Mouse (Mus musculus) embryonic facial prominence, embryonic 13.5 days (tissue): ENCODE data around the gene Phactr1. TPM values are rescaled to one million over a fixed set of nuclear protein-coding genes. Genes with fewer than 3 reads are reported as not detected.
A peak's percentile ranks its signal among the peaks of the same experiment; 100 is the strongest.

ENCODE experiments used
- ATAC-seq: fragments of 200-750 bp; cut with Nextera tagmentation; 2 replicates; pipeline ENCODE4 v1.8.0; 2017; ENCODE audit warnings: low read depth; ENCODE audit not compliant: insufficient number of reproducible peaks, insufficient read depth, low FRiP score, low TSS enrichment
- H3K27ac ChIP-seq: fragments of 300-500 bp; sonication (generic); 2 replicates; pipeline ENCODE4 v1.5.1; 2015; ENCODE audit warnings: moderate library complexity, mild to moderate bottlenecking, inconsistent platforms
- H3K27me3 ChIP-seq: fragments of 300-500 bp; sonication (generic); 2 replicates; pipeline ENCODE4 v1.6.1; 2015; ENCODE audit warnings: mild to moderate bottlenecking, inconsistent platforms
- H3K36me3 ChIP-seq: fragments of 300-500 bp; sonication (generic); 2 replicates; pipeline ENCODE4 v1.6.1; 2015; ENCODE audit warnings: mild to moderate bottlenecking, inconsistent platforms
- H3K4me1 ChIP-seq: fragments of 300-500 bp; sonication (generic); 2 replicates; pipeline ENCODE4 v1.6.1; 2015; ENCODE audit warnings: inconsistent platforms
- H3K4me2 ChIP-seq: fragments of 300-500 bp; sonication (generic); 2 replicates; pipeline ENCODE4 v1.6.1; 2015; ENCODE audit warnings: moderate library complexity, mild to moderate bottlenecking, inconsistent platforms
- H3K4me3 ChIP-seq: fragments of 300-500 bp; sonication (generic); 2 replicates; pipeline ENCODE4 v1.5.1; 2015; ENCODE audit warnings: mild to moderate bottlenecking, inconsistent platforms
- H3K9ac ChIP-seq: fragments of 300-500 bp; sonication (generic); 2 replicates; pipeline ENCODE4 v1.6.1; 2015; ENCODE audit warnings: mild to moderate bottlenecking, inconsistent platforms
- H3K9me3 ChIP-seq: fragments of 300-500 bp; sonication (generic); 2 replicates; pipeline ENCODE4 v1.6.1; 2016; ENCODE audit warnings: inconsistent platforms
- WGBS: fragments of 180-500 bp; shearing (Covaris S2); methylation state at CpG from one replicate; pipeline ENCODE4 v1.1.7; 2015; ENCODE audit warnings: mixed read lengths; 5-methylcytosine and 5-hydroxymethylcytosine counted together
- polyA plus RNA-seq: library from polyadenylated mRNA; unstranded; fragments of >200 nt; fragmentation: Nextera tagmentation; extraction: Ambion mirVana; gene quantifications from 2 replicates; pipeline ENCODE4 v1.2.1, GENCODE M21; 2015

Gene Phactr1
- polyA plus RNA-seq, 1 experiment from 2014 or later, result 13.2 TPM

DNA sequence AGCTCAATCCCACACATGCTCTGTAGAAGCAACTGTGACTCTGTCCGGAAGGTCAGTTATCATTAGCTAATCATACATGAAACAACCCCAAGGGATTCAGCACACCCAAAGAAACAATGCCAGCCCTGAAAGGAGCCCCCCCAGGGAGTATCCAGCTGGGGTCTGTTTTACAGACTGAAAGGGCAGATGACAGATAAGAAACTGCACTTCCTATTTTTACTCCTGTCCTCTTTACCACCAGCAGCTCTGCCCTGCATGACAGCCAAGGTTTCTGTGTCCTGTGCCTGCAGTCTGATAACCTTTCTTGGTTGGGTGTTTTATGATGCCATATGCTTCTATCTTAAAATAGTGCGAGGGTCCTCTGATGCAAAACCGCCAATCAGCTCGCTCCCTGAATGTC is 225.4 kb downstream of the Phactr1 start:
- Histone ChIP-seq H3K27me3 (peaks cover 10% of the 10 kb centered on the region), H3K9ac (no peak overlapping the region), H3K9me3 (no peaks in the 10 kb centered on the region), H3K36me3 (no peaks in the 10 kb centered on the region), H3K4me1 (no peaks in the 10 kb centered on the region; the same call in 1 of the 2 replicates), H3K4me2 (no peak overlapping the region), H3K4me3 (no peak overlapping the region), H3K27ac (no peak overlapping the region)
- no peak for ATAC-seq
- WGBS, result 75% methylated on average over 4 of the region's 4 CpGs

DNA sequence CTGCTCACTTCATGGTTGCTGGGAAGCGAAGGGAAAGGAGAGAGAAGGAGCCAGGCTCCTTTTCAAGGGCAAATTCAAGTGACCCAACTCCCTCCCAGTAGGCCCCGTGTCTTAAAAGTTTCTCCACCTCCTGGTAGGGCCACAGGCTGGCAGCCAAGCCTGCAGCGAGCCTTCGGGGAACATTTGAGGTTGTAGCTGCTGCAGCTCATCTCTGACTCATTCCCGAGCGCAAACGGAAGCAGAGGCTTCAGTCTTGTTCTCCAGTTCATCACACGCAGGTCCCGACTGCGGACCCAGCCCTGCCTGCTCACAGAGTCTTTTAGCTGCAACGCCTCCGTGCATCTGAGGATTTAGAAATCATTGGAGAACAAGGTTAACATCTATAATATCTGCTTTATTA is 226.6 kb downstream of the Phactr1 start:
- no peaks in the 10 kb centered on the region for H3K36me3 ChIP-seq
- no peak overlapping the region for H3K4me2 ChIP-seq
- H3K27ac ChIP-seq, result no peak overlapping the region
- H3K27me3 ChIP-seq, result peaks cover 10% of the 10 kb centered on the region
- no peaks in the 10 kb centered on the region for H3K9me3 ChIP-seq
- whole genome bisulfite sequencing, result 81% methylated on average over 12 of the region's 12 CpGs
- no peak overlapping the region for H3K9ac ChIP-seq
- no peak for ATAC-seq
- no peaks in the 10 kb centered on the region; the same call in 1 of the 2 replicates for H3K4me1 ChIP-seq
- no peak overlapping the region for H3K4me3 ChIP-seq

DNA sequence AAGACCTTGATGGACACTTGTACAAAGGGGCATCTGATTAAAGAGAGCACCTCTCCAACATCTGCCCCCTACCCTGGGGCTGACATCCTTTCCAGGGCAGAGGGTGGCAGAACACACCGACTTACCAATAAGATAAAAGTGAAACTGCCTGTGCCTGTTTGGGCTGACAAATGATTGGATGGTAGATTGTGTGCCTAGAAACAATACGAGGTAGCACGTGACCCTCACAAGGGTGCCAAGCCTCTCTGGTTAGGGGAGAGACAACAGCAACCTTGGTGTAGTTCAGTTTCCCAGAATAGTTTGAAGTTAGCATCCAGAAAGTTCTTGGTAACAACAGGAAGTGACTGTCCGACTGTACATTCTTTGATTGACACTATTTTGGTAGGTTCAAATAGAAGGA is 234.7 kb downstream of the Phactr1 start:
- no peak for ATAC-seq
- Histone ChIP-seq H3K4me1 (peaks cover 13% of the 10 kb centered on the region), H3K9me3 (no peaks in the 10 kb centered on the region), H3K4me3 (no peak overlapping the region), H3K27ac (no peak overlapping the region), H3K4me2 (no peak overlapping the region), H3K36me3 (no peaks in the 10 kb centered on the region), H3K27me3 (peaks cover 40% of the 10 kb centered on the region), H3K9ac (no peak overlapping the region)
- 60% methylated on average over 4 of the region's 4 CpGs for WGBS

DNA sequence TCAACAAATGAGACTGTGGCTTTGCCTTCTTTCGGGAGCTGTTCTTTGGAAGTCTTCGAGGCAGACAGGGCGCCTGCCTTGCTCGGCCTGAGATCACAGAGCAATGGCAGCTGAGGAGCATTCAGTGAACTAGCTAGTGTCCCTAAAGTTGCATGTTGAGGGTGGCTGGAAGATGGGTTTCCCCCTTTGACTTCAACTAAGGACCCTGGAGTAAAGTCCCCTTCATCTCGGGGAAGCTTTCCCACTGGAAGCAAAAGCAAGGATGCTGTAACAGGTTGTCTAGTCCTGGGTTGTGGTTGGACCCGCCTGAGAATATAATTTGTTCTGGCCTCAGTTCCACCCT is 235.4 kb downstream of the Phactr1 start:
- peaks cover 13% of the 10 kb centered on the region for H3K4me1 ChIP-seq
- ATAC-seq, result no peak
- H3K36me3 ChIP-seq, result no peaks in the 10 kb centered on the region
- H3K9me3 ChIP-seq, result no peaks in the 10 kb centered on the region
- peak overlapping the region; percentile 66 for H3K4me3 ChIP-seq
- H3K9ac ChIP-seq, result peak overlapping the region; percentile 76
- H3K27me3 ChIP-seq, result peaks cover 40% of the 10 kb centered on the region
- no peak overlapping the region for H3K27ac ChIP-seq
- WGBS, result 12% methylated on average over 6 of the region's 6 CpGs
- peak overlapping the region; percentile 100 for H3K4me2 ChIP-seq

DNA sequence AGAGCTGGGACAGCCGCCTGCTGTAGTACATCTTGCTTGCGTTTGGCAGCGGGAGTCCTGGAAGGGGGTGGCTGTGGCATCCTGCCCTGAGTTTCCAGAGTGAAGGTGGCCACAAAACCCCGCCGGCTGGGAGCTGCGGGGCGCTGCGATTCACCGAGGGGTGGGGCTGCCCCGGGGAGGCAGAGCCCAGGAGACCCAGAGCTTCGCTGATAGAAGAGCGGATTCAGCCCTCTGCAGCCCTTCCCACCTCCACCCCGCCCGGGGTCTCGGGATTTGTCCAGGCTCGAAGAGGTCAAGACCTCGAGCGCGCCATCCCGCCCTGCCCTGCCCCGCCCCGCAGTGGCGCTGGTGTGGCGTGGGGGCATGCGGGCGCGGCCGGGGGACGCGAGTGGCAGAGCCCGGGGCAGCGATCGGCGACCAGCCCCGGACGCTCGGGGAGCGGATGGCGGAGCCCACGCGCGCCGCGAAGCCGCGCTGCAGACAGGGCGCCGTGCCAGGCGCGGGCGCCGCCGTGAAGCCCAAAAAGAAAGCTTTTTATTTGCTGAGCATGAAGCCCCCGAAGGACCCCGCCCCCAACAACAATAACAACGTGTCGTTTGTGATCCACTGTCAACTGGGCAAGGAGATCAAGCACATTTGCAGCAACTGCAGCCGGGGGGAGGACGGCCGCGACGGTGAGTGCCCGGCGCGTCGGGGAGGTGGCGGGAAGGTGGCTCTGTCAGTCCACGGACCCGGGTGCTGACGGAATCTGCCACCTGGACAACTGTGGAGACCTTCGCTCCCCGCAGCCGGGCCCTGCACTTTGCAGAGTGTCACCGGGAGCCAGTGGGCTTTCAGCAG is 236.0 kb downstream of the Phactr1 start:
- H3K4me3 ChIP-seq, result peak overlapping the region; percentile 66
- peak overlapping the region; percentile 100 for H3K4me2 ChIP-seq
- peaks cover 13% of the 10 kb centered on the region for H3K4me1 ChIP-seq
- H3K9me3 ChIP-seq, result no peaks in the 10 kb centered on the region
- H3K27me3 ChIP-seq, result peaks cover 40% of the 10 kb centered on the region
- 0 out of 2 replicates have a peak, but pooled peaks have one; percentile 37 for ATAC-seq
- no peaks in the 10 kb centered on the region for H3K36me3 ChIP-seq
- under 1% methylated on average over 73 of the region's 74 CpGs for WGBS
- H3K9ac ChIP-seq, result peak overlapping the region; percentile 76
- H3K27ac ChIP-seq, result no peak overlapping the region

DNA sequence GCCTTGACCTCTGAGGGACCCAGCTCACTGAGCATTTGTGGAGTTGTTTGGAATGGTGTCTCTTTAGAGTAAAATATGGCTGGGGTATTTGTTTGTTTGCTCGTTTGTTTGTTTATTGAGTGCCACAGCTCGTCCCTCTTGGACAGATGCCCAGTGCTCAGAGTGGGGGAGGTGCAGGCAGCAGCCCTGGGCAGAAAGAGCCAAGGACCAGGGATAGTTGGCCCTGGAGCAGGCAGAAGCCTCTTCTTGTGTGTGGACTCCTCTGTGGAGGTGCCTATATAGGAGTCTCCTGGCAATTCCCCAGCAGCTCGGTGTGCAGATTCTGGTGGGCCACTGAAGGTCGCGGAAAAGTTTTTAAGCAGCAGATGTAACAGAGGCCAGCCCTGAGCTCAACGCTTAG is 236.8 kb downstream of the Phactr1 start:
- WGBS, result 20% methylated on average over 6 of the region's 6 CpGs
- Histone ChIP-seq H3K27ac (no peak overlapping the region), H3K27me3 (peaks cover 40% of the 10 kb centered on the region), H3K36me3 (no peaks in the 10 kb centered on the region), H3K4me2 (peak overlapping the region; percentile 100), H3K9me3 (no peaks in the 10 kb centered on the region), H3K4me3 (peak overlapping the region; percentile 66), H3K9ac (no peak overlapping the region), H3K4me1 (peaks cover 13% of the 10 kb centered on the region)
- ATAC-seq, result no peak; the same call in 1 of the 2 replicates

DNA sequence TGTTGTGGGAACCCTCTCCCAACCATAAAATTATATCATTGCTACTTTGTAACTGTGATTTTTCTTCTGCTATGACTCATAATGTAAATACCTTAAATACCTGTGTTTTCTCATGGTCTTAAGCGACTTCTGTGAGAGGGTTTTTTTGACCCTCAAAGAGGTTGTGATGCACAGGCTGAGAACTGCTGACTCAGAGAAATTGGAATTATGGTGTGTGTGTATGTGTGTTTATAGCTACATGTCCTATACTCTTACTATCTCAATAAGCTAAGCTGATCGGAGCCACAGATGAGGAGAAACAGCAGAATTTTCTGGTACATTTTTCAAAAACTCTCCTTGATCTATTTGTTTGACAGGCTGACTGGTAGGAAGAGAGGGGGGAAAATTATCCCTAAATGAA is 239.6 kb downstream of the Phactr1 start:
- no peak for ATAC-seq
- Histone ChIP-seq H3K4me1 (peaks cover 13% of the 10 kb centered on the region), H3K4me2 (no peak overlapping the region), H3K27ac (no peak overlapping the region), H3K9ac (no peak overlapping the region), H3K9me3 (no peaks in the 10 kb centered on the region), H3K36me3 (no peaks in the 10 kb centered on the region), H3K4me3 (no peak overlapping the region), H3K27me3 (peaks cover 36% of the 10 kb centered on the region)
- 78% methylated on average over 2 of the region's 2 CpGs for WGBS

DNA sequence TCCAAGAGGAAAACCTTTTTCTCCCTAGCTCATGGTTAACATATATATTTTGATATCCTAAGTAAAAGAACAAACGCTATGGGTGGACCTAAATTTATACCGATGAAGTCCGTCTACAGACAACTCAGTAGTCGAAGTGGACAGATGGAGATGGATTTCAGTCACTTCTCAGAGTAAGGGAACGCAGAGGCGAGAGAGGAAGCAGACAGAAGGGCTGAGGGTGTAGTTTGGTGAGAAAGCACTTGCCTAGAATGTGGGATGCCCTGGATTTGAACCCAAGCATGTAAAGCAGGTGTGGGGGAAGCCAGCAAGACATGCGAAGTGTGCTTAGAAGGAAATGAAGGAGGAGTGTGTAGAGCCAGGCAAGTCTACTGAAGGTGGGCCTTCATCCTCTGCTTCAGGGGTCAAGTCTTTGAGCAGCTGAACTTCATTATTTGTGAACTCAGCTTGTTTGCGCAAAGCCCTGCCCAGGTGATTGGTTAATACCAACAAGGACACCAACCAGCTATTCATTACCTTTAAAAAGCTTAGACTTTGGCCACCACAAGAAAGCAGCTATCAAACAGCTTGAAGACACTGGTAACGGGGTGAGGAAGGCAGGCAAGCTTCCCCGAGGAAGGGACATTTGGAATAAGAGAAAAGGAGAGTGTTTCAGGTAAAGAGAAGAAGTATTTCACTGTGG is 241.5 kb downstream of the Phactr1 start:
- Histone ChIP-seq H3K36me3 (no peaks in the 10 kb centered on the region), H3K9me3 (no peaks in the 10 kb centered on the region), H3K4me1 (peaks cover 6% of the 10 kb centered on the region; the same call in 1 of the 2 replicates), H3K27me3 (peaks cover 18% of the 10 kb centered on the region), H3K4me3 (no peak overlapping the region), H3K4me2 (no peak overlapping the region), H3K27ac (no peak overlapping the region), H3K9ac (no peak overlapping the region)
- WGBS, result 90% methylated on average over 10 of the region's 10 CpGs
- no peak for ATAC-seq

DNA sequence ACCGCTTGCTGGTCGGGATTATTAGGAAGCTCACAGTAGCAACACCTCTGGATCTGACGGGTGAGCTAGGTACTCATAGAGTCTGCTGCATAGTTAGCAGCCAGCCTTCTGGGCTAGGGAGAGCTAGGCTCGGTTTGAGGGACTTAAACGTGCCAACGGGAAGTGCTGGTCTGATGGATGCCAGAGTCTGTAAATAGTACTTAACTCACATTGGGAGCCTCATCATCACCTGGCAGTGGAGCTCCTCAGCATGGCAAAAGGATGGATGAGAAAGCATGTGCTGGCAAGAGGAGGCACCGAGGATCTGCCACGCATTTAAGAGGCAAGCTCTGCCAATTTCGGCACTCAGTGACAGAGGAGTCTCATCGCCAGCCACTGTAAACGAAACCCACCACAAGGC is 247.4 kb downstream of the Phactr1 start:
- no peak overlapping the region for H3K4me2 ChIP-seq

DNA sequence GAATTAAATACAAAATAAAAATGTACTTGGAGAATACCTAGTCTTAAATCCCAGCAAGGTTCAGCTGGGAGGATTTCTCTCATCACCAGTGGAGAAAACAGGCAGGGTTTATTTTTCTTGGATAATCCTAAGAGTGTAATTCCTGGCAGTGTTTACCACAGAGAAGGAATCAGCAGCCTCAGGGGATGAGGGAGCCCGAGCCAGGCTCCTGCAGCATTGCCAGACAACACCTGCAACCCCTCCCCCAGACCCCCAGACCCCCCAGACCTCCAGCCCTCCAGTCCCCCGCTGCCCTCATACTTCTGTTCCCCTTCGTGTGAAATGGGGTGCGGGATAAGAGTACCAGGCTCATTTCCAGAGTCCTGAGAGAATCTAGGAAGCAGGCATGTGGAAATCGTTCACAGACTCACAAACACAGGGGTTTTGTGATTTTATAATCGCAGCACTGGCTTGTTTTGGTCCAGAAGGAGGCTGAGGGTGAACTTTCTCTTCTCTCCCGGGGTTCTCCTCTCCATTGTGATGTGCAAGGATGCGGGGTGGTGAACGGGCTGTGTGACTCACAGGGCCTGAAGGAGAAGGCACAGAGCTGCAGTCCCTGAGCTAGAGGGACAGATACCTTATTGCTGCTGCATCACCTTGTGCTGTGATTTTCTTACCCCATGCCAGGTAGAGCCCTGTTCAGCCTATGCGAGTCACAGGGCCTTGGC is 249.3 kb downstream of the Phactr1 start:
- no peak for ATAC-seq
- 0 out of 2 replicates have a peak, but pooled peaks cover 7% of the 10 kb centered on the region for H3K36me3 ChIP-seq
- H3K4me3 ChIP-seq, result no peak overlapping the region
- peaks cover 17% of the 10 kb centered on the region for H3K9me3 ChIP-seq
- H3K4me2 ChIP-seq, result no peak overlapping the region
- H3K27ac ChIP-seq, result peak overlapping the region; percentile 28; the same call in 1 of the 2 replicates
- peaks cover 31% of the 10 kb centered on the region for H3K4me1 ChIP-seq
- H3K27me3 ChIP-seq, result no peaks in the 10 kb centered on the region
- 20% methylated on average over 10 of the region's 10 CpGs for WGBS
- H3K9ac ChIP-seq, result no peak overlapping the region

More for the DNA sequence above, 247.4 kb downstream of the Phactr1 start:
- H3K27ac ChIP-seq, result no peak overlapping the region
- peaks cover 24% of the 10 kb centered on the region for H3K4me1 ChIP-seq
- no peak overlapping the region for H3K9ac ChIP-seq
- H3K27me3 ChIP-seq, result no peaks in the 10 kb centered on the region
- H3K4me3 ChIP-seq, result no peak overlapping the region
- peaks cover 17% of the 10 kb centered on the region for H3K9me3 ChIP-seq
- 94% methylated on average over 11 of the region's 11 CpGs for WGBS
- 0 out of 2 replicates have a peak, but pooled peaks cover 7% of the 10 kb centered on the region for H3K36me3 ChIP-seq
- ATAC-seq, result no peak

DNA sequence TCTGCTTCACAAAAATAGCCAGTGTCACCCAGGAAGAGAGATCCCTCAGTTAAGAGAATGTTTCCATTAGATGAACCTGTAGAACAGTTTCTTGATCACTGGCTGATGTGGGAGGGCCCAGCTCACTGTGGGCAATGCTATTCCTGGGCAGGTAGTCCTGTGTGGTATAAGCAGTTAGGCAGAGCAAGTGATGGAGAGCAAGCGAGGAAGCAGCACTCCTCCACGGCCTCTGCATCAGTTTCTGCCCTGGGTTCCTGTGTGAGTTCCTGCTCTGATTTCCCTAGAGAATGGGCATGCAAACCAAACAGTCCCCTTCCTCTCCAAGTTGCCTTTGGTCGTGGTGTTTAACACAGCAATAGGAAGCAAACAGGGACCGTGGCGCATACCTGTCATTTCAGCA is 251.6 kb downstream of the Phactr1 start:
- no peak for ATAC-seq
- WGBS, result 90% methylated on average over 5 of the region's 5 CpGs
- H3K9me3 ChIP-seq, result peaks cover 17% of the 10 kb centered on the region

More for the DNA sequence above, 251.6 kb downstream of the Phactr1 start:
- H3K4me2 ChIP-seq, result no peak overlapping the region
- H3K4me1 ChIP-seq, result peaks cover 36% of the 10 kb centered on the region
- H3K9ac ChIP-seq, result no peak overlapping the region
- H3K27me3 ChIP-seq, result no peaks in the 10 kb centered on the region
- 0 out of 2 replicates have a peak, but pooled peaks cover 7% of the 10 kb centered on the region for H3K36me3 ChIP-seq
- H3K27ac ChIP-seq, result no peak overlapping the region
- no peak overlapping the region for H3K4me3 ChIP-seq
